Mouse (Mus musculus): ENCODE results near the gene Trim29. TPM values are rescaled to one million over a fixed set of nuclear protein-coding genes. Genes with fewer than 3 reads are reported as not detected.

The Trim29 gene
- polyA plus RNA-seq, 1 experiment from 2014 or later, result 24.6 TPM

GRCm38 (mm10) chr9:43383871-43384270 lies 73.2 kb downstream of the Trim29 start:
- no peak overlapping the region for H3K9ac ChIP-seq (replicated peaks; ENCODE audit: low read depth, low read length)
- no peak overlapping the region for H3K4me2 ChIP-seq (replicated peaks; ENCODE audit: low read depth, low read length)

GRCm38 (mm10) chr9:43384400-43384799 lies 73.8 kb downstream of the Trim29 start:
- Histone ChIP-seq H3K4me3 (ENCODE audit: low read depth, low read length) (no peak overlapping the region), H3K9me3 (ENCODE audit: control insufficient read depth, low read depth, low read length) (no peaks in the 10 kb centered on the region), H3K36me3 (ENCODE audit: control insufficient read depth, insufficient read depth, low read length) (no peaks in the 10 kb centered on the region), H3K9ac (replicated peaks; ENCODE audit: low read depth, low read length) (no peak overlapping the region), H3K4me2 (replicated peaks; ENCODE audit: low read depth, low read length) (no peak overlapping the region), H3K27ac (ENCODE audit: low read length) (no peak overlapping the region), H3K27me3 (ENCODE audit: control insufficient read depth, insufficient read depth, low read length) (no peaks in the 10 kb centered on the region), H3K4me1 (ENCODE audit: control insufficient read depth, insufficient read depth, low read length) (no peaks in the 10 kb centered on the region)
- WGBS, result 75% methylated on average over 3 of the region's 3 CpGs
- no peak for ATAC-seq (ENCODE audit: insufficient number of reproducible peaks, insufficient read depth, low FRiP score, low read depth)

More at GRCm38 (mm10) chr9:43383871-43384270, 73.2 kb downstream of the Trim29 start:
- no peak for ATAC-seq (ENCODE audit: insufficient number of reproducible peaks, insufficient read depth, low FRiP score, low read depth)
- no peaks in the 10 kb centered on the region for H3K4me1 ChIP-seq (ENCODE audit: control insufficient read depth, insufficient read depth, low read length)
- no peaks in the 10 kb centered on the region for H3K27me3 ChIP-seq (ENCODE audit: control insufficient read depth, insufficient read depth, low read length)
- no peaks in the 10 kb centered on the region for H3K9me3 ChIP-seq (ENCODE audit: control insufficient read depth, low read depth, low read length)
- H3K36me3 ChIP-seq (ENCODE audit: control insufficient read depth, insufficient read depth, low read length), result no peaks in the 10 kb centered on the region
- 84% methylated on average over 4 of the region's 4 CpGs for WGBS
- H3K27ac ChIP-seq (ENCODE audit: low read length), result no peak overlapping the region
- H3K4me3 ChIP-seq (ENCODE audit: low read depth, low read length), result no peak overlapping the region

Other genes with a start within 250 kb of the Trim29 start
- gene Arhgef12, start 203.6 kb upstream of the Trim29 start, polyA plus RNA-seq (2014; fragmentation: Nextera tagmentation; extraction: Ambion mirVana), result 27.1 and 30.3 TPM in 2 replicates
- gene Tmem136, start 194.3 kb upstream of the Trim29 start, polyA plus RNA-seq (2014; fragmentation: Nextera tagmentation; extraction: Ambion mirVana), result 4.7 and 5.5 TPM in 2 replicates
- 0.27 and 0.71 TPM in 2 replicates for gene Pou2f3, start 100.5 kb upstream of the Trim29 start, polyA plus RNA-seq (2014; fragmentation: Nextera tagmentation; extraction: Ambion mirVana)
- 92.9 and 99.3 TPM in 2 replicates for gene Oaf, start 70.9 kb upstream of the Trim29 start, polyA plus RNA-seq (2014; fragmentation: Nextera tagmentation; extraction: Ambion mirVana)